Mouse (Mus musculus) small intestine, adult 2 months (tissue): ENCODE data around the gene Mansc4.

ENCODE experiments used
- CTCF ChIP-seq: fragments of 200-500 bp; IDR thresholded peaks from 2 replicates; pipeline ENCODE4 v1.5.1; 2012; ENCODE audit warnings: low read depth, mild to moderate bottlenecking, control low read depth, inconsistent platforms, low read length, moderate library complexity, mixed read lengths; ENCODE audit not compliant: insufficient replicate concordance, insufficient read length; ENCODE audit errors: extremely low read depth
- POLR2A ChIP-seq: fragments of 200-500 bp; IDR thresholded peaks from 2 replicates; pipeline ENCODE4 v1.6.1; 2012; ENCODE audit warnings: low read depth, mild to moderate bottlenecking, control low read depth, inconsistent platforms, low read length, moderate library complexity

DNA sequence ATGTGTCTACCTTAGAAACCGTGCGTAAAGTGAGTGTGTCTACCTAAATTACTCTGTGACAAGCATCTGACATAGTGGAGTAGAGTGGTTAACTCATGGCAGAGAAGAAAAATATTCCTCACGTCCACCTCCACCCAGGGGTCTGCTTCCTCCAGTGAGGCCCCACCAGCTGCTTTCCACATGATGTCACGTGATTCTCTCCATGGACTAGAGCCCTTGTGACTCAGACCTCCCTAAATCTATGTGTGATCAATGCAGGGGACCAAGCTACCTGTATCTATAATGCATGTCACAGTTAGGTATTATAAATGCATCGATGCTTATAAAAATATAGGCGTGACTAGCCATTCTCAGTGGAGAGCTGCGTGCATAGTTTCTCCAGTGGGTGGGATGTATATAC is 7.9 kb upstream of the Mansc4 start:
- TF ChIP-seq POLR2A: no peak
- TF ChIP-seq CTCF: no peak
